Mouse (Mus musculus): ENCODE data around the gene Ccdc97.

- no peak for TF ChIP-seq CTCF (IDR thresholded peaks at IDR 0.05; ENCODE audit: control insufficient read depth, insufficient read depth, insufficient read length)
- no peak for TF ChIP-seq USF1 (IDR thresholded peaks at IDR 0.05; ENCODE audit: low read depth)
- no peak for TF ChIP-seq MAX (IDR thresholded peaks at IDR 0.05)
Measured at GRCm38 (mm10) chr7:25669158-25669557, 49.7 kb downstream of the Ccdc97 start.

Data from C2C12 (cell line).